Mouse (Mus musculus): ENCODE results near the gene Nfkb1.

DNA sequence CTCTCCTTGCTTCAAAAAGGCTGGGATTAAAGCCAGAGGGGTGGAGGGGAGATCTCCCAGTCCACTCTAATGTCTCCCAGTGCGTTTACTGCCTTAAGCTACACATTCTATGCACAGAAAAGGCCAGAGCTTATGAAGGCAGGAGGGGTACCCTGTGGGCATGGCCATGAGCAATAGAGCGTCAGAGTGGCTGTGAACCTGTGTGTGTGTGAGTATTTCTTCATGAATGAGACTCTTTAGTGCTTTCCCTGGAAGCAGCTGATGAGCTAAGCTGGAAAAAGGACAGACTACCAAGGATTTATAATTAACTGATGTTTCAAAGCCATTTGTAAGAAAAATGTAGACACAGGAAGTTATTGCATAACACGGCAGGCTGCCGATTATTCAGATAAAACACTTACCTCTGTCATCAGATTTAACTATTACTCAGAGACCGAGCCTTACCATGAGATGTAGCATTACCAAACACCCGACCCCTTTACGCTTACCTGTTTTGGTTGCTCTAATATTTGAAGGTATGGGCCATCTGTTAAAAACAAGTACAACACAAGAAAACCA is 32.7 kb downstream of the Nfkb1 start:
- TF ChIP-seq POLR2A (IDR thresholded peaks at IDR 0.05; ENCODE audit: low read depth, low read length) (no peak), CTCF (conservative IDR thresholded peaks at IDR 0.05; ENCODE audit: insufficient read depth, insufficient read length, low read depth, low read length) (no peak)

All from kidney, adult 2 months (tissue).